Comparison of ENCODE assay signal across 12 mouse cellular contexts in genomic region chr16:24943486-24944261, GRCm38 (mm10).
A peak's percentile ranks its signal among the peaks of the same experiment; 100 is the strongest.
DNase-seq lines count a peak whose midpoint lies in the region; ATAC-seq and TF ChIP-seq lines count a peak whose summit lies in the region.
"Had no signal": no experiment of that assay in that cellular context is flagged by ENCODE, and none has a peak within 500 bp of the region (broad histone marks: within the 10 kb centered on the region; RNA-seq: fewer than 3 reads in every experiment).

No protein-coding gene starts in this region.

- H3K4me1 ChIP-seq in limb, embryonic 13.5 days, result peaks cover 12% of the 10 kb centered on the region; the same call in 1 of the 2 replicates
- H3K4me1 ChIP-seq: liver, embryonic 13.5 days had no signal

- H3K36me3 ChIP-seq in limb, embryonic 13.5 days, result no peaks in the 10 kb centered on the region
- H3K36me3 ChIP-seq: liver, embryonic 13.5 days had no signal

- H3K9me3 ChIP-seq in limb, embryonic 13.5 days, result no peaks in the 10 kb centered on the region
- H3K9me3 ChIP-seq: liver, embryonic 13.5 days had no signal

- no peak overlapping the region for H3K9ac ChIP-seq in limb, embryonic 13.5 days
- H3K9ac ChIP-seq: liver, embryonic 13.5 days had no signal

- WGBS in limb, embryonic 13.5 days, result 15% methylated on average over 6 of the region's 6 CpGs

- no peak overlapping the region for H3K4me2 ChIP-seq in limb, embryonic 13.5 days (replicated peaks)
- H3K4me2 ChIP-seq: liver, embryonic 13.5 days had no signal

- intact Hi-C loops in gastrocnemius, adult 2 months (cut with DNase I), result no loop called here
- intact Hi-C loops in gastrocnemius, postnatal 14 days (cut with DNase I; ENCODE audit: low total_unique reads), result no loop called here
- intact Hi-C loops in left cerebral cortex, postnatal 10 days (cut with DNase I), result no loop called here

- no peaks in the 10 kb centered on the region for H3K27me3 ChIP-seq in Patski
- H3K27me3 ChIP-seq in limb, embryonic 13.5 days, result no peaks in the 10 kb centered on the region
- H3K27me3 ChIP-seq: liver, embryonic 13.5 days had no signal

- POLR2A ChIA-PET in Patski (lab: Charles Lee), result no interaction called here

- H3K4me3 ChIP-seq in gastrocnemius, adult 2 months, result no peak overlapping the region
- H3K4me3 ChIP-seq in limb, embryonic 13.5 days, result no peak overlapping the region
- H3K4me3 ChIP-seq: liver, embryonic 13.5 days had no signal

- peak; percentile 51 for ATAC-seq in Patski
- ATAC-seq in limb, embryonic 13.5 days (ENCODE audit: low FRiP score, low read depth), result peak; percentile 40; the same call in 1 of the 2 replicates

- in situ Hi-C loops in Patski (cut with MboI; ENCODE audit: low pct_unique_long_range_greater_than_20kb), result no loop called here

- CTCF ChIA-PET in Patski (lab: Charles Lee), result no interaction called here

- DNase-seq in gastrocnemius, adult 2 months, result peak; percentile 35
- no peak for DNase-seq in gastrocnemius, postnatal 14 days
- DNase-seq in Patski (ENCODE audit: low read depth, low spot score), result no peak
- peak; percentile 54 for DNase-seq in embryo, embryonic 11 days
- DNase-seq in left cerebral cortex, postnatal 10 days (ENCODE audit: extremely low spot score in 1 of 2, low spot score in 2 of 2), result no peak
- no peak for DNase-seq in lung, postnatal 25 days (ENCODE audit: low spot score)
- DNase-seq: heart, postnatal 4 days; liver, embryonic 13.5 days; lung, postnatal 36 days; right cerebral cortex, postnatal 14 days; thymus, postnatal 14 days had no signal

- no peak for TF ChIP-seq CTCF in gastrocnemius, adult 2 months (IDR thresholded peaks at IDR 0.05)
- no peak for TF ChIP-seq CTCF in Patski (IDR thresholded peaks at IDR 0.05)

- no peak overlapping the region for H3K27ac ChIP-seq in gastrocnemius, adult 2 months
- H3K27ac ChIP-seq in limb, embryonic 13.5 days, result no peak overlapping the region
- H3K27ac ChIP-seq: liver, embryonic 13.5 days had no signal

Comparison
In these comparisons a context has a peak if more than half of its experiments do, and no peak if none do; other contexts are left out.
1. DNase-seq: peak in gastrocnemius, adult 2 months (single experiment) and embryo, embryonic 11 days (single experiment); none in gastrocnemius, postnatal 14 days (single experiment), Patski (single experiment), left cerebral cortex, postnatal 10 days (0 of 2) and lung, postnatal 25 days (single experiment).